Mouse (Mus musculus) left cerebral cortex, postnatal 36 days (tissue): ENCODE results near the gene Samd14. TPM values are rescaled to one million over a fixed set of nuclear protein-coding genes. Genes with fewer than 3 reads are reported as not detected.

Experiments
- DNase-seq, 2 experiments: peaks; one replicate each; pipeline ENCODE4 v3.0.0; 2021 to 2022; ENCODE audit warnings: low spot score in 2 of 2, mixed read lengths in 1 of 2
- intact Hi-C: fragments of 180-260 bp; cut with DNase I; formaldehyde crosslinking; loops from one replicate; pipeline ENCODE4 v1.15.1; 2025
- total RNA-seq, 2 experiments: library from RNA; stranded (reverse); gene quantifications; 2 replicates each; pipeline ENCODE4 v1.2.3; 2021

Samd14 gene
- total RNA-seq, 2 experiments from 2014 or later, result 24.3 to 30.2 TPM

GRCm38 (mm10) chr11:95024439-95025184 is 14.9 kb downstream of the Samd14 start:
- peak in 1 of 2 experiments; percentile 50 for DNase-seq
- intact Hi-C loops, result no loop called here

DNA sequence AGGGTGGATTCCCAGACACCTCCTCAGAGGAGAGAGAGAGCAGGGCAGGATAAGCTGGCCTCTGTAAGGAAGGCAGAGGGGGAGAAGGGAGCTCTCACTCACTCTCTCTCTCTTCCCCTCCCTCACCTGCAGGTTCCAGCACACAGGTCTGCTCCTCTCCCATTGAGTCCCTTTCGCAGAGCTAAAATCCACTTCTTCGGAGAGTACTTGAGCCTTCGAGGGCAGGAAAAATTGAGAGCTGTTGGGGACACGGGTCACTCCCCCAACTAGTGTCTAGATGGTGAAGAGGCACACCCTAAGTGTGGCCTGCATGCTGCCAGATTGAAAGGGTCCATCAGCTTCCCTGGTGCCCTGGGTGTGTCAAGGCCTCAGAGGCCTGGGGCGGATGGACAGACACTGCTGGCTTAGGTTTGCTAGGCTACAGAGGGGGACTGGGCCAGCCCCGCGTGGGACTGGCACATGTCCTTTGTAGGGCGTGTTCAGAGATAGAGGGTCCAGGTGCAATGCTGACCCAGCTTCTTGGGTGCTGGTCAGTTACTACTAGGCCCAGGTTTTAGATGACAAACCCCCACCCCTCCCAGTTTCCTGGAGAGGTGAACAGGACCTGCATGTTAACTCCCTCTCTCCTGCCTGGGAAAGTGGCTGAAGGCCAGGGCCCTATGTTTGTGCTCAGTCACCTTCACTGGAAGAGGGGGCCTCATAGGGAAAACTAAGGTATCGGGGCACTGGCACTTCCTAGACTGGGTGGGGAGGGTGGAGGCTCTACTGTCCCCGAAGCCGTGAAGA is 15.7 kb downstream of the Samd14 start:
- intact Hi-C loops, result no loop called here
- DNase-seq, result no peak

DNA sequence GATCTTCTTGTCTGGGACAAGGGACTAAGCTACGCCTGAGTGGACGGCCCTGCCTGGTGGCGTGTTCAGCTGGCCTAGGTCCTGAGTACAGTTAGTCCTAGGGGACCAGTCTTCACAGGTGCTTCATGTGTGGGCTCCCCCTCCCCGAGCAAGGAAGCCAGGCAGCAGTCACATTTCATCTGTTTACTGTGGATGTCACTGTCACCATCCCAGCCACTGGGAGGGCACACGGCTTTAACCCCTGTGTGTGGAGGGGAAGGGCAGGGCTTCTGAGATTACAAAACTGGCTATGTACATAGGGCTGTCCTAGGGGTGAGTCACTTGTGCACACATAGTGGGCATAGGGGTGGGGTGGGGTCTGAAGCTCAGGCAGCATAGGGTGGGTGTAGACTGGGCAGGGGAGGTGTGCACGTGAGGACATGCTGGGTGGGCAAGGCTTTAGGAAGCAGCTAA is 16.4 kb downstream of the Samd14 start:
- intact Hi-C loops, result no loop called here
- DNase-seq, result no peak

DNA sequence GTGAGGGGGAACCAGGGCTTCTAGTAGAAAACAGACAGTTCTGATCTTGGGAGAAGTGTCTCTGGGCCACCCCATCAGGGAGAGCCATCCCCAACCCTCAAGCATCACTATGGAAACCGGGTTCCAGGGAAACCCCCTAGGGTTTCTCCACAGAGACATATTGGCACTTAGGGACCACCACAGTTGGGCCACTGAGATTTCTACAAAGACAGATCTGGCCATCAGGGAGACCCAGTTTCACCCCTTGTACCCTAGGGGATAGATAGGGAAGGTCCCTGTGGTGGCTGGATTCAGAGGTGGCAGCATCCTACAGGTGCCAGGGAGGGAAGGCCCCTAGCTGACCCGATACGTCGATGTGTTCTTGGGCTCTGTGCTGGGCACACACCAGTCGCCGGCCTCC is 17.2 kb downstream of the Samd14 start:
- intact Hi-C loops, result no loop called here
- no peak for DNase-seq

DNA sequence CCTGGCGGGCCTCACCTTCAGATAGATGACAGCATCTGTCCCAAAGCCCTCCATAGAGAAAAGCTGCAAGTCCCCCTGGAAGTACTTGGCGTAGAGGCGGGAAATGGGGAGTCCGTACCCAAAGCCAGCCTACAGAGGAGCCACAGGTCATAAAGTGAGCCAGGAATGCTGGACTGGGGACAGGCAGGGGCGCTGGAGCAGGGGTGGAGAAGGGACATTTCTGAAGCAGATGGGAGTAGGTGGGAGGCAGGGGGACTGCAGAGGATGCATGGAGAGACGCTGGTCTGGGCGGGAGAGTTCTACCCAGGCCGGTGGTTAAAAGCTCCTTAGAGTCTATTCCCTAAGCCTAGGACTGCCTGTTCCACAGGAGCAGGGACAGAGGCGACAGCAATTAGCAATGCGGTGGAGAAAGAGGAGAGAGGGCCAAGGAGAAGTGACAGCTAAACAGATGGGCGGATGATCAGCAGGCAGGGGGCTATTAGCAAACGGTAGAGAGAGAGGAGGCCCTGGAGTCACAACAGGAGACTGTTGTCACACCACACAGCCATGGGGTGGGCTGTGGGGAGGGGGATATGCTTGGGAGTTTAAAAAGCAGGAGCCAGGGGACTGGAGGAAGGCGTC is 18.3 kb downstream of the Samd14 start:
- DNase-seq, result no peak
- intact Hi-C loops, result no loop called here

- intact Hi-C loops, result no loop called here
- no peak for DNase-seq
Measured at GRCm38 (mm10) chr11:95032945-95033344, 23.3 kb downstream of the Samd14 start.

DNA sequence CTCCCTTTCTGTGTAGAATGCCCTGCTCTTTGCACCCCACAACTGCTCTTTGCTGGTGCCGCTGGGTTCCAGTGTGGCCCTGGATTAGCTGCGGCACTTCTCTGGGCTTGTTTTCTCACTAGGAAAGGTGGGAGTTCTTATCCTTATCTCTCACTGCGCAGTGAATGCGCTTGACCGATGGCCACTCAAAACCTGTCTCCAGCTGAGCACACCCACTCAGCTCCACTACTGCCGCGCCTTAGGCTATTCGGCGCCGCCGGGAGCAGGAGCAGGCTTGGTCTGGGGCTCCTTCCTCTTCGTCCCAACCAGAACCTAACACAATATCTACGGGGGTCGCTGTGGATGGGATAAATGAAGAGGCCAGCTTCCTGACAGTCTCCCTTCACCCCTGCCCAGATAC is 23.9 kb downstream of the Samd14 start:
- intact Hi-C loops, result no loop called here
- DNase-seq, result no peak

DNA sequence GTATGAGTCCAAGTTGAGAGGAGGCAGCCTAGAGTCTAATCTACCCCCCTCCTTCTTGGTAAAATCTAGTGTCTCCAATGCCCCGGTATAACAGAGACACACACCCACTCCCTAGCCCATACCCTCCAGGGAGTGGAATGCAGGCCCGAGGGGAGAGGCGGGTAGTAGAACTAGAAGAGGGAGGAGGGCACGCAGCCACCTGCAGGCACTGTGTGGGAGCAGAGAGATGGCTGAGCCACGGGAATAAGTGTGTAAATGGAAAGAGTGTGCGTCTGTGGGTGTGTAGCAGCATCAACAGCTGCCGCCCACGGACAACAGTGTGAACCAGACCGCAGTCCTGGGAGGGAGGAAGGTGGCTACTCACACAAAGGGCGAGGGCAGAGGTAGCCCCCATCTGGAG is 25.2 kb downstream of the Samd14 start:
- peak; percentile 62 to 70 for DNase-seq
- intact Hi-C loops, result loop anchor here (5.0 kb wide), 1 partner anchor 33 kb away; no protein-coding TSS in a partner anchor

DNA sequence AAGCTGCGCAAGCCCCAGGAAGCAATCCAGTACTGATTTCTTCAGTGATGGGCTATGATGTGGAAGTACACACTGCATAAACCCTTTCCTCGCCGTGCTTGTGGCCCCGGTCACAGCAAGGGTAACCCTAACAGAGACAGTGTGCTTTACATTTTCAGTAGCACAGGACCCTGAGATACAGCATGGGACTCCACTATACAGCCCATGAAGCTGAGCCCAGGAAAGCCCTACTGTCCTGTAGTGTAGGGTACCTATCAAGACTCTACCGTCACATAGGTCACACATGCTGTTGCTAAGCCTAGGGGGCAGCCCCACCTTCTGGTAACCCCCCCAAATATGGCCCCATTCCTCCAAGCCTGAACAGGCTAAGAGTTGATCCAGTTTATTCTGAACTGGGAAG is 26.8 kb downstream of the Samd14 start:
- DNase-seq, result no peak
- intact Hi-C loops, result loop anchor here (5.0 kb wide), 1 partner anchor 34 kb away; no protein-coding TSS in a partner anchor

GRCm38 (mm10) chr11:95037306-95037705 is 27.6 kb downstream of the Samd14 start:
- intact Hi-C loops, result loop anchor here (5.0 kb wide), 1 partner anchor 35 kb away; no protein-coding TSS in a partner anchor
- DNase-seq, result peak in 1 of 2 experiments; percentile 58

GRCm38 (mm10) chr11:95038156-95038817 is 28.6 kb downstream of the Samd14 start:
- no peak for DNase-seq
- intact Hi-C loops, result loop anchor here (5.0 kb wide), 1 partner anchor 36 kb away; no protein-coding TSS in a partner anchor

GRCm38 (mm10) chr11:95038818-95039655 is 29.4 kb downstream of the Samd14 start:
- intact Hi-C loops, result loop anchor here (5.0 kb wide), 1 partner anchor 37 kb away; no protein-coding TSS in a partner anchor
- no peak for DNase-seq

DNA sequence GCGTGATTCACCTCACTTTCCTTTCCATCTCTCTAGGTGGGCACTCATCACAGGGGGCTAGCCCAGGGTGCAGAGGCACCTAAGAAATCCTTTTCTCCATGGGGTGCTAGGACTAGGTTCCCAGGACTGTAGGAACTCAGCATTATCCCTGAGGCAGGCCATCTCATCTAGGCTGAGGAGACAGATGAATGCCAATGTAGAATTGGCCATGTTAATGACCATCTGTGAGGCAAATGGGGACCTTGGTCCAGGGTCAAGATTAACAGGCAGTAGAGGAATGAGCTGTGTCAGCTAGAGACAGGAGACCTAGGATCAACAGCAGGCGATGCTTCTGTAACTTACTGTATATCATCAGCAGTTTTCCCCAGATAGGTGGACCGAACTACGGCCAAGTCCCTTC is 30.1 kb downstream of the Samd14 start:
- intact Hi-C loops, result loop anchor here (5.0 kb wide), 3 partner anchors 37 to 102 kb away; partner anchors contain the start of genes Col1a1 and Ppp1r9b
- no peak for DNase-seq

DNA sequence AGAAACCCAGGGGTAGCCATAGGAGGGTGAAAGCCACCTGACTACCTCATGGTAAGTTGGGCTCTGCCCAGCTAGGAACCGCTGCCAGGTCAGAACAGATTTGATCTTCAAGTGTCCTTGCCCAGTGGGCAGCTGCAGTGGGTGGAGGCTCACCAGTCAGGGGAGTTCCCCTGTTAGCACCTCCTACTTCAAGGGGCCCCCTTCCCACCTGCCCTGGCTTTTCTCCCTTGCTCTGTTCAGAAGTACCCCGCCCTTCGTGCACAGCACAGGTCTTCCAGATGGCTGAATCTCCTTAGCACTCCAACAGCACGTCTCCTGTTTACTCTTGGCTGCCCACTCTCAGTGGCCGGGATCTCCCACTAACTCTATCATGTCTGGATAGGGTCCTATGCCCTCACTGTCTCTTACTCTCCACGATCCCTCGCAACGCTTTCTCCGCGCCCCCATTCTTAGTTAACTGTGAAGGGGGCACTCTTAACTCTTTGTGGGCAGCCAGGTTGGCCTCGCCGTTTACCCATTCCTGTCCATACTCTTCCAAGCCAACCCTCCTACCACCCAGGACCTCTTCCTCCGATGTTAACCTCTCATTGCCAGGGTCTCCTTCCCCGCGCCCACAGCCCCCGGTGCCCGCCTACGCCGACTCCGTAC is 30.9 kb downstream of the Samd14 start:
- peak; percentile 50 to 56 for DNase-seq

GRCm38 (mm10) chr11:95041139-95041609 is 31.5 kb downstream of the Samd14 start, which contains the start of gene Pdk2:
Pdk2 (minus strand) TSS chr11:95041354.
- intact Hi-C loops, result loop anchor here (5.0 kb wide), 2 partner anchors 49 to 104 kb away; partner anchors contain the start of genes Col1a1 and Ppp1r9b
- DNase-seq, result peak; percentile 97 to 98

More for the DNA sequence above, 30.9 kb downstream of the Samd14 start:
- intact Hi-C loops, result loop anchor here (5.0 kb wide), 2 partner anchors 48 to 103 kb away; partner anchors contain the start of genes Col1a1 and Ppp1r9b

- peak; percentile 80 to 82 for DNase-seq
- intact Hi-C loops, result loop anchor here (5.0 kb wide), 2 partner anchors 50 to 105 kb away; partner anchors contain the start of genes Col1a1 and Ppp1r9b
Measured at GRCm38 (mm10) chr11:95042096-95042495, 32.4 kb downstream of the Samd14 start.

GRCm38 (mm10) chr11:95043060-95043459 is 33.4 kb downstream of the Samd14 start:
- DNase-seq, result no peak
- intact Hi-C loops, result loop anchor here (5.0 kb wide), 2 partner anchors 51 to 106 kb away; partner anchors contain the start of genes Col1a1 and Ppp1r9b
